Mouse (Mus musculus) thymus, adult 2 months (tissue): Measurements from ENCODE around the gene Zfp651.

Experiments used
- CTCF ChIP-seq: fragments of 200-500 bp; IDR thresholded peaks from 2 replicates; pipeline ENCODE4 v1.5.1; 2012; ENCODE audit warnings: mild to moderate bottlenecking, control low read depth, low read length, moderate library complexity, borderline replicate concordance; ENCODE audit not compliant: control insufficient read depth, poor library complexity, insufficient read depth; ENCODE audit errors: extremely low read depth
- POLR2A ChIP-seq: fragments of 200-500 bp; IDR thresholded peaks from 2 replicates; pipeline ENCODE4 v1.6.1; 2012; ENCODE audit warnings: mild to moderate bottlenecking, low read length, control low read depth, moderate library complexity; ENCODE audit not compliant: control insufficient read depth, poor library complexity, insufficient read depth; ENCODE audit errors: extremely low read depth

DNA sequence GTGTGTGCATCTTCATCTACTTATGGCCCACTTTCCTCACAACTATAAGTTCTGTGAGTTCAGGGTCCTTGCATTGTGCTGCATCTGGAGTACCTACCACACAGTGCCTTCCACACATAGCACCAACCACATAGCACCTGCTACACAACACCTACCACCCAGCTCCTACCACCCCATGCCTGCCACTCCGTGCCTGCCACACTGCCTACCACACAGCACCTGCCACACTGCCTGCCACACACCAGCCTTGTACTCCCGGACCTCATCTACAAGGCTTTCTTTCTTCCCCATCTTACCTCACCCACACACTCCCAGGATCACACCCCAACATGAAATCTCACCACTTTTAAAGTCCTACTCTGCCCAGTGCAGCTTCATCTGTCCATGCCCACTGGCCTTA lies 27.2 kb downstream of the Zfp651 start:
- TF ChIP-seq POLR2A (no peak), CTCF (no peak)
